Mouse (Mus musculus) layer of hippocampus, adult 11-12 months (tissue): Measurements from ENCODE around the gene Traip.
"Not testable (repeated sequence)": the region's sequence is repeated elsewhere in the genome, so short reads cannot be mapped to it uniquely, and the experiment has no call there.

Experiments
- DNase-seq: peaks from one replicate; pipeline ENCODE4 v3.0.0; 2022; ENCODE audit warnings: low spot score

The Traip gene

GRCm38 (mm10) chr9:108001922-108002770, 52.2 kb downstream of the Traip start, which contains the start of gene Ip6k1:
TSS of gene Ip6k1 (plus strand) at chr9:108002501.
- peak; percentile 100 for DNase-seq

GRCm38 (mm10) chr9:108002778-108003530, 53.0 kb downstream of the Traip start:
- DNase-seq, result no peak

GRCm38 (mm10) chr9:108003531-108003890, 53.6 kb downstream of the Traip start:
- DNase-seq, result no peak

GRCm38 (mm10) chr9:108008041-108008440, 58.1 kb downstream of the Traip start:
- DNase-seq, result no peak

GRCm38 (mm10) chr9:108010385-108010784, 60.4 kb downstream of the Traip start:
- DNase-seq, result no peak

- DNase-seq, result not testable (repeated sequence)
Observed at GRCm38 (mm10) chr9:108013577-108013976, 63.6 kb downstream of the Traip start.

- no peak for DNase-seq
Observed at GRCm38 (mm10) chr9:108017127-108017526, 67.2 kb downstream of the Traip start.

- no peak for DNase-seq
Observed at GRCm38 (mm10) chr9:108020741-108021140, 70.8 kb downstream of the Traip start.
